Mouse (Mus musculus) left cerebral cortex, postnatal 10 days (tissue): ENCODE measurements around the gene Acap2. TPM values are rescaled to one million over a fixed set of nuclear protein-coding genes. Genes with fewer than 3 reads are reported as not detected.

ENCODE experiments used
- DNase-seq, 2 experiments: peaks; one replicate each; pipeline ENCODE4 v3.0.0; 2021 to 2022; ENCODE audit warnings: low spot score in 2 of 2, mixed read lengths in 1 of 2; ENCODE audit errors: extremely low spot score in 1 of 2
- intact Hi-C: fragments of 180-260 bp; cut with DNase I; formaldehyde crosslinking; loops from one replicate; pipeline ENCODE4 v1.15.1; 2025
- total RNA-seq, 2 experiments: library from RNA; stranded (reverse); gene quantifications; 2 replicates each; pipeline ENCODE4 v1.2.3; 2021

The Acap2 gene
- 10 to 100 TPM; 74.9 to 80.1 TPM for total RNA-seq

DNA sequence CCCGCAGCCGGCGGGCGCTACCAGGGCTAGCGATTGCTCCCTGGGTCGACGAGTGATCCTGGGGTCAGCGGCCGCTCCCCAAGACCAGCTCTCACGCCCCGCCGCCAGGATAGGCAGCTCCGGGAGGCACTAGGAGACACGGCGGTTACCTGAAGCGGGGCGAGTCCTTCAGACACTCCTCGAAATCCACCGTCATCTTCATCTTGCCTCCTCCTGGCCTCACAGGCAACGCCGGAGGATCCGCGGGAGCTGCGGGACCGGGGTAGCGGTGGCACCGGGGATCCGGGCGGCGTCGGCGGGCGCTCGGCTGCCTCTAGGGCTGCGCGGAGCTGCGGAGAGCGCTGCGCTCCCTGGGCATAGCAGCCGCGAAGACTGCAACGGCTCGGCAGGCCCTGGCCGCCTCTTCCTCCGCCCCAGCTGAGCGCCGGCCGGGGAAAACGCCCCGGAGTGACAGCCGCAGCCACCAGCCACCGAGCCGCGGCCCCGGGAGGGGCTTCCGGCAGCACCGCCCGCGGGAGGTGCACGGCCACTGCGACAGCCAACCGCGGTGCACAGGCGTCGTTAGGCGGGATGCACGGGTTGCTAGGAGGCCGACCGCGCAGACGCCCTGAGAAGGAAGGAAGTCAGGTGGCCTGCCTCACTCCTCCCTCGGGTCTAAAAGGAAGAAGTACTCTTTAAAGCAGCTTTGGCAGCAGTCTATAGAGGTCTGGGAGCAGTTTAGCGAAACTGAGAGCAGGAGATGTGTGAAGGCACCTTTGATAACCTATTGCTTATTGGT lies at the start of gene Acap2:
Gene Acap2 (minus strand): TSS at position 456 of the 778 bp plus-strand sequence.
- peak; percentile 97 to 99 for DNase-seq
- intact Hi-C loops = loop anchor here (5.0 kb wide), 1 partner anchor 71 kb away; no protein-coding TSS in a partner anchor

DNA sequence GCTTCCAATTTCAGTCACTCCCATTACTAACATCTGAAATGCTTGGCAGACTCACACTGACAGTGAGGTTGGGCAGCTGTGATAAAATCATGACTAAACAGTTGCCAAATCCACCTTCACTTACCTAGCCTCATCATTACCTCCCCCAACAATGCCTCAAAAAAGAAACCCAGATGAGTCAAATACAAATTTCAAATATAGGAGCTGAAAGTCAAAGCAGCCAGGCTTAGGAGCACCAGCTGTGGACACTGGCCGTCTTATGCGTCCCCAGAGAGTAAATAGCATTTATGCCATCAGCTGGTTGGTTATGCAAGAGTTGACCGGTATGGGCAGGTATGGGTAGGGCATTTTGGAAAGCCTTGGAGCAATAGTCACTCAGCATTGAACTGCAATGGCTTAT lies 48.4 kb upstream of the Acap2 start:
- intact Hi-C loops = no loop called here
- no peak for DNase-seq

GRCm38 (mm10) chr16:31248717-31249116 lies 47.7 kb upstream of the Acap2 start:
- no peak for DNase-seq
- intact Hi-C loops = no loop called here

DNA sequence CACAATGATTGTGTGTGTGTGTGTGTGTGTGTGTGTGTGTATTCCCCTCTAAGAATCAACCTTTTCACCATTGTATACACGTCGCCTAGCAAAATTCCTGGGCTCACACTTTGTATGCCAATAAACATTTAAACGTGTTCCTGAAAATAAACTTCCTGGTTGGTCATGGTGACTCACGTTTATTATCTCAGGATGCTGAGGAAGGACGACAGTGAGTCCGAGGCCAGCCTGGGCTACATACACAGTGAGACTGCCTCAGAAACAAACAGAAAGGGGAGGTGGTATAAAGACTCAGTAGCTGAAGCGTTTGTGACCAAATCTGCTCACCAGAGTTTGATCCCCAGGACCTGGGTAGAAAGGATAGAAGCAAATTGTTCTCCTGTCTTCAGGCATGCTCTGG lies 46.4 kb upstream of the Acap2 start:
- intact Hi-C loops = no loop called here
- no peak for DNase-seq

GRCm38 (mm10) chr16:31244053-31244452 lies 43.0 kb upstream of the Acap2 start:
- intact Hi-C loops = no loop called here
- no peak for DNase-seq

- intact Hi-C loops = no loop called here
- DNase-seq = no peak
These were observed 40.4 kb upstream of the Acap2 start for GRCm38 (mm10) chr16:31241433-31241832.

- no peak for DNase-seq
- intact Hi-C loops = no loop called here
These were observed 39.5 kb upstream of the Acap2 start for GRCm38 (mm10) chr16:31240569-31240968.

DNA sequence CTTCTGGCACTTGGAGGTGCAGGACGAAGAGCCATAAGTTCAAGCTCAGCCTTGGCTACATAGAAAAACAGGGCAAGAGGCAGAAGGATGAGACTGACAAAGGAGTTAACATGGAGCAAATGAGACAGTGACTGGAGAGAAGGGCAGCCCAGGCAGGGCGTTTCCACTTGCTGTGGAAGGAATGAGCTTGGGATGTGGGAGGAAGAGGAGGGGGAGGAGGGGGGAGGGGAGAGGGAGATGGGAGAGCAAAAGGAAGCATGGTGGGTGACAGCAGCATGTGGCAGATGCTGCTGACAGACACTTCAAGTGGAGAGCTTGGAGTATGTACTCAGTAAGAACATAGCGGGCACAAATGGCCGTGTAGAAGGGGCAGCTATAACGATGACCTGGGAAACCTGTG lies 37.2 kb upstream of the Acap2 start:
- no peak for DNase-seq
- intact Hi-C loops = no loop called here

DNA sequence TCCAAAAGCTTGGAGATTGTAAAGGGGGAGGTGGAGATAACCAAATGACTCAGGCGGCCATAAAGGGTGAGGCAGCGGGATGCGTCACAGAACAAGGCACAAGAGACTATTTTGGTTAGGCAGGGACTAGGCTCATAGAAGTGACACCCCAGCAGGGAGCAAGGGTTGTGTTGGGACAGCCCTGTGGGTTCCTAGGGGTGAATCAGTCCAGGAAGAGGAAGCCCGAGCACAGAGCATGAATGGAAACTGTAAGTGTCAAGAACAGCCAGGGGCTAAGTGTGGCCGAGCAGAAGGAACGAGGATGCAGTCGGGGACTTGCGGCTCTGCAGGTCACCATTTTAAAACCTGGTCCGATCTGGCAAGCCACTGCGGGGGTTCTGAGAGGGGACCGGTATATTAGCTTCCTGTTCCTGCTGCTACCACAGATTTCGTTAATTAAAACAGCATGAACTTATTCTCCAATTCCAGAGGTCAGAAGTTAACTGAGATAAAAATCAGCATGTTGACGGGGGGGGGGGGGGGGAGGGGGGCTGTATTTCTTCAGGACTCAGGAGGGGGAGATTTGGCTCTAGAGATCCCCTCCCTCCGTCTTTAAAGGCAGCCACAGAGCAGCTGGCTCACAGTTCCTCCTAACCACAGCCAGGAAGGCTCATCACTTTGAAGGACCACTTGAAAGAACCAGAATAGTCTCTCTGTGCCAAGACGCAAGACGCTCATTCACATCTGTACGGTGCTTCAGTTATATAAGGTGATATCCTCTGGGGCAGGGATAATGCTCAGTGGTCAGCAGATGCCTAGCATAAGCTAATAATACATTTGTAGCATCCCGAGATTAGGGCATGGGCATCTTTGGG lies 34.6 kb upstream of the Acap2 start:
- intact Hi-C loops = no loop called here

GRCm38 (mm10) chr16:31234808-31235456 lies 33.9 kb upstream of the Acap2 start:
- DNase-seq = no peak
- intact Hi-C loops = no loop called here

More for the DNA sequence above, 34.6 kb upstream of the Acap2 start:
- DNase-seq = no peak

- intact Hi-C loops = no loop called here
- no peak for DNase-seq
These were observed 33.3 kb upstream of the Acap2 start for GRCm38 (mm10) chr16:31234356-31234755.

DNA sequence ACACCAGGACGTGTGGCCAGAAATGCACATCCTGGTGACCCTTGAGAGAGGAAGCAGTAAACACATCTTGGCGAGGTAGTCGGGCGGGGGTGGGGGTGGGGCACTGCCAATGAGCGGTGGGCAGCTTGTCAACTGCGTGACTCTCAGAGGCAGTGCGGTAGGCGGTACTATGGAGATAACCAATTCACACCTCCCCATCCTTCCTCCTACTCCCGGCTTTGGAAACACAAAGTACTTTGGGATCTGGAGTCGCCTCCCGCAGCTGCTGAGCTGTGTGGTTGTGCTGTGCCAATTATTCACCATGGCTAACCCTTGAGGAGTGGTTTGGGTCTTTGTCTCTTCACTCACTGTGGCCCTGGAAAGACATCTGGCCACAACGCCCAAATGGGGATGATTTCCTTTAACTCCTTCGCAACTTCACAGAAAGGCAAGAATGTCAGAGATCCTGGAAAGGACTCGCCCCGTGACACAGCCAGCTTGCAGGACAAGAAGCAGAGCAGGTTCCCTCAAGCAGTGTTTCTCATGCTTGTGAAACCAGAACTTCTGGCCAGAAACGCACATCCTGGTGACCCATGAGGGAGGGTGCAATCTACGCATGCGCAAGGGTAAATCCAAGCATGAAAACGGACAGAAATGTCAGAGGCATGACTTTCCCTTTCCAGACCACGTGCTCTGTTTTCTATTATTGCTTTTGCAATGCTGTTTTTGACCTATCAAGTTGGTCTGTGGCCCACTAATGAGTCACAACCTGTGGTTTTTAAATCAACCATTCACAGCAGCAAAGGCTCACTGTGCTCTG lies 32.7 kb upstream of the Acap2 start:
- DNase-seq = peak in 1 of 2 experiments; percentile 56
- intact Hi-C loops = no loop called here

- intact Hi-C loops = no loop called here
- DNase-seq = no peak
These were observed 32.1 kb upstream of the Acap2 start for GRCm38 (mm10) chr16:31233167-31233498.

DNA sequence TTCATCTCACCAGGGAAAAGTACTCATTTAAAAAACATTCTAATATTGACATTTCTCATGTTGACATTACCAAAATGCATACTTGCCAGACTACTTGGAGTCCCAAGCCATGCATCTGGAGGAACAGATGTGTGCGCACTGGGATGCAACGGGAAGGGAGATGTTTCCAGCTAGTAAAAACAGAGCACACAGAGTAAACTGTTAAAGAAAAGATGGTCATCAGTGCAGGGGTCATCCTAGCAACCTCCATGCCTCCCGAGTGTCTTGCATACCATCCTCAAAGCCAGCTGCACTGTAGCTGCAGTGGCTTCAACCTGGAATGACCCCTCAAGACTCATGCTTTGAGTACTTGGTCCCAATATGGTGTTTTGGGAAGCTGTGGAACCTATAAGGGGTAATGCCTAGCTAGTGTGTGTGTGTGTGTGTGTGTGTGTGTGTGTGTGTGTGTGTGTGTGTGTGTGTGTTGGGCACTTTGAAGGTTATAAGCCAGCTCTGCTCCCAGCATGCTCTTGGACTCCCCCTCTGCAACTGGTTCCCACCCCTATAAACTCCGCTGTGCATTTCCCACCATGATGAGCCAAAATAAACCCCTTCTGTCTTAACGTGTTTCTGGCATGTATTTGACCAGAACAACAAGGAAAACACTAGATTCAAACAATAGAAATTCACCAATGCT lies 31.6 kb upstream of the Acap2 start:
- intact Hi-C loops = no loop called here
- DNase-seq = no peak

DNA sequence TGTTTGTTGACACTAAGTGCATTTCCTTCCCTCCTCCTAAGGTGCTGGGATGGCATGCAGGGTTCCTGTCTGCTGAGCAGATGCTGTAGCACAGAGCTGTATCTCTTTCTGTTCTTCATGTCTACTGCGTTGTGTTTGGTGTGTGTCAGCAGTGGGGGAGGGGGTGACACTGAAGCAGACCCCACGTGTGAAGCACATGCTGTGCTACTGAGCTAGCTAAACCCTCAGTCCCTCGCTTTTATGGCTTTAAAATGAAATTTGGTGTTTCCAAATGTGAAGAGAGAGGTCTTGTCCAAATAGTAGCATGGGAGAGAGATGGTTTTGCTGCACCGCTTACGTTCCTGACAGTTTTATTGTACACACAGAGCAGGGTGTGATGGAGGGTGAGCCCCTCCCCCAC lies 30.5 kb upstream of the Acap2 start:
- intact Hi-C loops = no loop called here
- DNase-seq = no peak

- no peak for DNase-seq
- intact Hi-C loops = no loop called here
These were observed 26.7 kb upstream of the Acap2 start for GRCm38 (mm10) chr16:31227746-31228145.

DNA sequence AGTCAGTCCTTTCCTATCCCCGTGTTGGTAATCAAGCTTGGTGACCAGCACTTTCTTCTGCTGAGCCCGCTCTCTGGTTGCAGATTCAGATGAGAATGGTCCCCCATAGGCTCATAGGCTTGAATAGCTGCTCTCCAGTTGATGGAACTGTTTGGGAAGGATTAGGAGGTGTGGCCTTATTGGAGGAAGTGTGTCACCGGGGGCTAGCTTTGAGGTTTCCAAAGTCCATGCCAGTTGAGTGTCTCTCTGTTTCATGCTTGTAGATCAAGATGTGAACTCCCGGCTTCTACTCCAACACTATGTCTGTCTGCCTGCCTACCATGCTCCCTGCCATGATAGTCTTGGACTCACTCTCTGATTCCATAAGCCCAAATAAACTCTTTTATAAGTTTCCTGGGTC lies 14.2 kb upstream of the Acap2 start:
- no peak for DNase-seq
- intact Hi-C loops = no loop called here

DNA sequence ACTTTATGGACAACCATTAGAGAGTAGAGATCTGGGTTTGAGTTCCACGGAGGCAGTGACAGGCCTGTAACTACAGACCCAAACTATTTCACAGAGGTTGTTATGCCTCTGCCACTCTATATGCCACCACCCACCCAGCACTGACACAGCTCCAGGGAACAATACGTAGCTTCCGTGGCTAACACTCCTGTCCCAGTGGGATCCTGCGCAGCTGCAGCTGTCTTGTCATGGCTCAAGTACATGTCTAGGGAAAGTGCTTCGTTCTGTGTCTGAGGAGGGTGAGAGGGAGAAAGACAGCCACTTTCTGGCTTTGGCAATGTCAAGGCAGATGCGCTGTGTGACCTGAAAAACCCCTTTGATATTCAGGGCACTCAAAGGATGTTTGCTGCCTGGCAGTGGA lies 12.4 kb upstream of the Acap2 start:
- intact Hi-C loops = no loop called here
- no peak for DNase-seq
